Mouse (Mus musculus) adrenal gland, postnatal 36 days (tissue): Measurements from ENCODE around the gene Vmn2r82. TPM values are rescaled to one million over a fixed set of nuclear protein-coding genes. Genes with fewer than 3 reads are reported as not detected.
A peak's percentile ranks its signal among the peaks of the same experiment; 100 is the strongest.
"Not testable (repeated sequence)": the region's sequence is repeated elsewhere in the genome, so short reads cannot be mapped to it uniquely, and the experiment has no call there.

Experiments used
- DNase-seq, 2 experiments: peaks; one replicate each; pipeline ENCODE4 v3.0.0; 2021; ENCODE audit warnings: mixed read lengths in 1 of 2
- long read RNA-seq, 2 experiments: library from polyadenylated mRNA; stranded (forward); transcript quantifications; one replicate each; pipeline ENCODE4 v2.0.0; 2021; ENCODE audit warnings: borderline sequencing depth in 2 of 2
- total RNA-seq, 2 experiments: library from RNA; stranded (reverse); gene quantifications; 2 replicates each; pipeline ENCODE4 v1.2.3; 2021

The Vmn2r82 gene
- total RNA-seq = not detected
- long read RNA-seq, experiment 1 = 0 reads
- long read RNA-seq, experiment 2 = 0 reads

GRCm38 (mm10) chr10:79356220-79356619 lies at the start of gene Vmn2r82:
Vmn2r82 (plus strand) TSS chr10:79356520.
- DNase-seq = not testable (repeated sequence)

DNA sequence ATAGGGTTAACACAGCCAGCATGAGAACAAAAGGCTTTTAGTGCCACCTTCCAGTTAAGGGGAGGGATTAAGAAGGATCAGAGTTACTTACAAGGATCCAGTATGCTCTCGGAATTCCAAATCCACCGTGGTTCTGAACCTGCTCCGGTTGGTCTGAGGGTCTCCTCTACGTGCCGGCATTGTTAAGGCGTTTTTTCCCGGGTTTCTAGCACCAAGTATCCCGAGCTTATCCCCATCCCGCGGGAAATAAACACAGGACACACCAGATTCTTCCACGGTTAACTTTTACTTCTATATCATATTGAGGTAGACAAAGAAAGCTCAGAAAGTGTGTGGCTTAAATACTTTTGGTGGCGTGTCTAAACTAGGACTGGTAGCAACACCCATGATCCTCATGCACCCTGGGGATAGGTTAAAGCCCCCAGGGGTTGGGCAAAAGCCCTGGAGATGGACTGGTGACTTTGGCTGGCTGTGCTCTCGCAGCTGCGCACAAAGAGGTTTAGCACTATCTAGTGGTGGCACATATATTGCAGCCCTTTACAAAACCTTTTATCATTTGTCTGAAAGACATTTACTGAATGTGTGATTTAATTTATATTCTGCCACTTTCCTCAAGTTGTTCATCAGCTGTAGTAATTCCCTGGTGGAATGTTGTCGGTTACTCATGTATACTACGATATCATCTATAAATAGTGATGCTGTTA lies 34.1 kb upstream of the Vmn2r82 start:
- DNase-seq = not testable (repeated sequence)

DNA sequence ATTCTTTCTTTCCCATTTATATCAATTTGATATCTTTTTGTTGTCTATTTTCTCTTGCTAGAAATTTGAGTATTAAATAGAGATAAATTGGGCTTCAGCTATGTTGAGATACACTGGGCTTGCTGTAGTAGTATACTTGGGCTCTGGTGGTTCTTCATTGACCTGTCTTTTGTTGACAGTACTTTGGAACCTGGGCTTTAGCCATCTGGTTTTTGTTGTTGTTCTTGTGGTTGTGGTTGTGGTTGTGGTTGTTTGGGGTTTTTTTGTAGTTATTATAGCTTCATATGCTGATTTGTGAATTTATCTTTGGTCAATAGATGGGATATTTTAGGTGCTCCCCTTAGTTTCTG lies 33.6 kb upstream of the Vmn2r82 start:
- no peak for DNase-seq

DNA sequence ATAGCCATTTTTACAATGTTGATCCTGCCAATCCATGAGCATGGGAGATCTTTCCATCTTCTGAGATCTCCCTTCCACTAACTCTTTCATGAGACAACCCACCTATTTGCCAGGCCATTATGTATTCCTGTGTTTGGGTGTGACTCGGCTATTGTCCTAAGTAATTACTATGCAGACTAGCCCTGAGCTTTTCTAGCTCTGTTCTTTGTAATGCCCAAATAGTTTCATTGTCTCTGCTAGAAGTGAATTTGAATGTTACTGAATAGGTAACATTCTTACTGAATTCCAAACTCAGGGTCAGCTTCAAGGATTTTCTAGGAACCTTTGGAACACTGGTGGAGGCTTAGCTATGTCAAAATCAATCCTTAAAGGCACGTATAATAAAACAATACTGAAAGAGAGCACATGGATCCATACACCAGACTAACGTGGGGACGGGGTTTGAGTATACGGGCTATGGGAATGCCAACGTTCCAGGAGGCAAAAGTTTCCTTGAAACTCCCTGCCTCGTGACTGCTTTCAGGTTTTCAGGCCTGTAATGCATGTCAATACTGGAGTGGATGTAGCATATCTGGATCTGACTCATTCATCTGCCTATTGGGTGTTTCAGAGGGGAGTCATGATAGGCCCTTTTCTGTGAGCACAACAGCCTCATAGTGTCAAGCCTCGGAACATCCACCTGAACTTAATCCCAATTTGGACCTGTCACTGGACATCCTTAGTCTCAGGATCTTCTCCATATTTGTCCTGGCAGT lies 43.8 kb downstream of the Vmn2r82 start:
- DNase-seq = not testable (repeated sequence)

DNA sequence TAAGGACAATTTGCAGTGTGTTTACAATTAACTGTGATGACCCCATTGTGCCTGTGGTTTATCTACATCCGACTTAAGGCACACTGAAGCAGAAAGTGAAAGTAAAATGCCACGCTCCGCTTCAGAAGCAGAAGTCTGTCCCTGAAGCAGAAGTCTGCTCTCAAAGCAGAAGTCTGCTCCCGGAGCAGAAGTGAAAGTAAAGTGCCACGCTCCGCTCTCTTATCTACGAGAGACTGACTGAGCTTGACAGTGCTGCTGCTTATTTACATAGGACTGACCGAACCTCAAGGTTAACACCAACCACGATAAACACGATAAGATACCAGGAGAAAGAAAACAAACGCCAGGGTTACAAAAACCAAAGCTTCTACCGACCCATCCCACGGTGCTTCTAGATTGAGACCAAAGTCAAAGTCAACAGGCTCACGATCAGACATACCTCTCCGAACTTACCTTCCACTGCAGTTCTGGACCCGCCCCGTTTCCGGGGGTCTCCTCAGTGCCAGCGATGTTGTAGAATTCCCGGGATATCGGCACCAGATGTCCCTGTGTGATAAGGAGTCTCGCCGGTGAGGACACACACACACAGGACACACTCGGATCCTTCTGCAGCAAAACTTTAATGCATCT lies 60.9 kb downstream of the Vmn2r82 start:
- peak; percentile 26 for DNase-seq

DNA sequence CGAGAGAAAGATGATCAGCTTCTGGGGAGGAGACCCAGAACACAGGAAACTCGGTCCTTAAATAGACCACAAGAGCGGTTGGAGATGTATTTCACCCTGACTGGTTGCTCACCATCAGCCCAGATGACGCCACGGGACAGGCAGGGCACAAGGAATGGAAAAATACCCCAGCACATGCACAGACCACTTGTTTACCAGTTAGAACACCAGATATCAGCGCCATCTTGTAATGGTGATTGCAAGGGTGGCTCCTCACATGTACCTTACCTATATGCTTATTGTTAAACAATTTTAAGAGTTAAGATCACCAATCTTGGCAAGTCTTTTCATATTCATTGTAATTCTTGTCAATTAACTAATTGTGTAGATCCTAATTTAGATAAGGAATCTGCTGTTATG lies 61.5 kb downstream of the Vmn2r82 start:
- not testable (repeated sequence) for DNase-seq

GRCm38 (mm10) chr10:79435141-79435820 lies 79.0 kb downstream of the Vmn2r82 start:
- DNase-seq = not testable (repeated sequence)

Other genes with a start within 250 kb of the Vmn2r82 start
- not detected for gene Vmn2r80, start 207.8 kb upstream of the Vmn2r82 start, total RNA-seq
- gene Vmn2r81, start 108.8 kb upstream of the Vmn2r82 start, total RNA-seq = not detected
- gene Vmn2r83, start 112.2 kb downstream of the Vmn2r82 start, total RNA-seq = not detected
- 10 to 100 TPM; 20.2 to 38.2 TPM for gene Plpp2, start 177.3 kb downstream of the Vmn2r82 start, total RNA-seq
- 10 to 100 TPM; 30.4 to 33.4 TPM for gene Mier2, start 198.7 kb downstream of the Vmn2r82 start, total RNA-seq
- not detected for gene Theg, start 230.8 kb downstream of the Vmn2r82 start, total RNA-seq